14 mouse cellular contexts compared by ENCODE assay signal in the genomic region with DNA sequence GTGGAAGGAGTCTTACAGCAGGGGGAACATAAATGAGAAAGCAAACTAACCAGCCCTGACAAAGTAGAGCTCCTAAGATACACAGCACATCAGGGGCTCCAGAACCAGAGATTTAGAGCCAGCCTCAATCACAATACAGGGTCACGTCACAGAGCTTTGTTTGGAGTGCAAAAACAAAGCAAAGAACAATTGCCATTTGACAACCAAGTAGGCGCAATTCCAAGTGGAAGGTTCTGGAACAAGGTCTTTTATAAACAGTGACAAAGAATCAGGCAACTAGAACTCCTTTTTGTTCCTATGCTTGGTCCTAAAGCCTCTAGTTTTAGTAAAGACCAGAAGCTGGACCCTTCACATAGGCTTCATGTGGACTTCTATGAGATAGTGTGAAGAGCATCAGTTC.
"Had no signal": no experiment of that assay in that cellular context is flagged by ENCODE, and none has a peak within 500 bp of the region (broad histone marks: within the 10 kb centered on the region; RNA-seq: fewer than 3 reads in every experiment).

No protein-coding gene starts in this region.

- H3K27ac ChIP-seq: kidney, postnatal 0 days; liver, embryonic 13.5 days; midbrain, embryonic 13.5 days; neural tube, embryonic 13.5 days; stomach, embryonic 15.5 days had no signal

- H3K36me3 ChIP-seq: liver, embryonic 13.5 days; midbrain, embryonic 13.5 days; neural tube, embryonic 13.5 days; stomach, embryonic 15.5 days had no signal

- H3K27me3 ChIP-seq: liver, embryonic 13.5 days; midbrain, embryonic 13.5 days; neural tube, embryonic 13.5 days; stomach, embryonic 15.5 days had no signal

- H3K4me1 ChIP-seq: liver, embryonic 13.5 days; midbrain, embryonic 13.5 days; neural tube, embryonic 13.5 days; stomach, embryonic 15.5 days had no signal

- H3K9me3 ChIP-seq: liver, embryonic 13.5 days; midbrain, embryonic 13.5 days; neural tube, embryonic 13.5 days; stomach, embryonic 15.5 days had no signal

- H3K9ac ChIP-seq: liver, embryonic 13.5 days; midbrain, embryonic 13.5 days; neural tube, embryonic 13.5 days; stomach, embryonic 15.5 days had no signal

- ATAC-seq: intestine, postnatal 0 days; midbrain, embryonic 13.5 days; midbrain, embryonic 16.5 days had no signal

- H3K4me3 ChIP-seq: liver, embryonic 13.5 days; midbrain, embryonic 13.5 days; myocyte; neural tube, embryonic 13.5 days; stomach, embryonic 15.5 days had no signal

- H3K4me2 ChIP-seq: liver, embryonic 13.5 days; midbrain, embryonic 13.5 days; neural tube, embryonic 13.5 days; stomach, embryonic 15.5 days had no signal

- DNase-seq: kidney, adult 2 months; kidney, postnatal 25 days; liver, embryonic 13.5 days; lung, adult 2 months; lung, postnatal 14 days; lung, postnatal 4 days; thymus, postnatal 25 days had no signal
